Mouse (Mus musculus) erythroblast, adult 5-6 weeks (primary cell): ENCODE measurements around the gene Grik4. TPM values are rescaled to one million over a fixed set of nuclear protein-coding genes. Genes with fewer than 3 reads are reported as not detected.

Source experiments
- ATAC-seq: replicated peaks from 2 replicates; pipeline ENCODE4 v1.8.0; 2016; ENCODE audit warnings: moderate number of reproducible peaks, mild to moderate bottlenecking, moderate TSS enrichment, inconsistent platforms; ENCODE audit not compliant: poor library complexity, low FRiP score, severe bottlenecking
- total RNA-seq, 2 experiments: library from RNA; stranded (forward) in 1 of 2; stranded (reverse) in 1 of 2; fragments of 150-400 nt in 1 of 2; fragments of 200-764, 138-1000 nt in 1 of 2; gene quantifications; 2 replicates each; pipeline versions ENCODE4 v1.2.3 to v1.2.4; 2015 to 2017; ENCODE audit warnings: low replicate concordance in 2 of 2

Gene Grik4
- total RNA-seq, 2 experiments from 2014 or later, result not detected

DNA sequence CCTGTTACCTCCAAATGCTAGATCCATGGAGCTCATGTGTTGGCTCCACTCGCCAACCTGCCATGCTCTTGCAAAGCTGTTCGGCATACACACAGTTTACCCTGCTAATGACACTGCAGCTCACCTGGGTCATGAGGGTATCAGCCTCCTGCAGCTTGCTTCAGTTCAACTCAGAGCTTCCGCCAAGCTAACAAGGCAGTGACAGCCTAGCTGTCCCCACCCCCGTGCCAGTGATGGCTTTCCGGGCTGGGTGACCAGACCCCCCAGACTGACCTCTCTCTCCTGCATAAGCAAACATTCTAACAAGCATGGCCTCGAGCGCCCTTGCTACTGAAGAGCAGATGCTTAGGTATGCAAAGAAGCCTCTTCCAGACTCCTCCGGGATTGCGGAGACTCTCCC, 167.5 kb downstream of the Grik4 start:
- ATAC-seq, result no peak

GRCm38 (mm10) chr9:42764823-42765560, 179.3 kb downstream of the Grik4 start:
- no peak for ATAC-seq

- no peak for ATAC-seq
Observed at GRCm38 (mm10) chr9:42758682-42759205, 185.5 kb downstream of the Grik4 start.

- no peak for ATAC-seq
Observed at GRCm38 (mm10) chr9:42757012-42757640, 187.2 kb downstream of the Grik4 start.

GRCm38 (mm10) chr9:42754699-42755098, 189.6 kb downstream of the Grik4 start:
- ATAC-seq, result no peak

DNA sequence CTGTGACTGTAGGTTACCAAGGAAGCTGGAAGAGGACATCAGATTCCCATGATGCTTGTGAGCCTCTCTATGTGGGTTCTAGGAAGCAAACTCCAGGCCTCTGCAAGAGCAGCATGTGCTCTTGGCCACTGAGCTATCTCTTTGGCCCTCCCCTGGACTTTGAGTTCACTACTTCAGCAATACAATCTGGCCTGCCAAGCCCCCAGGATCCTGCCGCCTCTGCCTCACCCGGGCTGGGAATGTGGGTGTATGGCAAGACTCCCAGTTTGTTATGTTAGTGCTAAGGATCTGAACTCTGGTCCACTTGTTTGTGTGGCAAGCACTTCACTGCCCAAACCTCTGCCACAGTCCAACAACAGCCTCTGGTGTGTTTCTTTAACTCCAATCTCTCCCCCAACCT, 193.1 kb downstream of the Grik4 start:
- ATAC-seq, result no peak

GRCm38 (mm10) chr9:42750176-42750575, 194.1 kb downstream of the Grik4 start:
- no peak for ATAC-seq

DNA sequence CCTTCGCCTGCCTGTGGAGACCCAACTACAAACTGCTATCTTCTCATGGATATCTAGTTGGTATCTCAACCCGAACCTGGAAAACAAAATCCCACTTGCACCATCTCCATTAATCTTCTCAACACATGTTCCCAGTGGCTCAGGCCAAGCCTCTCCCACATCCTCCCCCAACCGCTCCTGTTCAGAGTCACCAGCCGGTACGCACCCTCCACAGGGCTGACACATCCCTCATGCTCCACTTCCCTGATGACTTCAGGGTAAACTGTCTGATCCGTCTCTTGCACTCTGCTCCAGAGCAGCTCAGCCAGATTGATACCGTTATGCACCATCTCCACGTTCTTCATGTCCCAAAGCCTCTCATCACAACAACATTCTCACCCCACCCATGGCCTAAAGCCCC, 198.3 kb downstream of the Grik4 start:
- no peak for ATAC-seq

- ATAC-seq, result no peak
Observed at GRCm38 (mm10) chr9:42742385-42742784, 201.9 kb downstream of the Grik4 start.

DNA sequence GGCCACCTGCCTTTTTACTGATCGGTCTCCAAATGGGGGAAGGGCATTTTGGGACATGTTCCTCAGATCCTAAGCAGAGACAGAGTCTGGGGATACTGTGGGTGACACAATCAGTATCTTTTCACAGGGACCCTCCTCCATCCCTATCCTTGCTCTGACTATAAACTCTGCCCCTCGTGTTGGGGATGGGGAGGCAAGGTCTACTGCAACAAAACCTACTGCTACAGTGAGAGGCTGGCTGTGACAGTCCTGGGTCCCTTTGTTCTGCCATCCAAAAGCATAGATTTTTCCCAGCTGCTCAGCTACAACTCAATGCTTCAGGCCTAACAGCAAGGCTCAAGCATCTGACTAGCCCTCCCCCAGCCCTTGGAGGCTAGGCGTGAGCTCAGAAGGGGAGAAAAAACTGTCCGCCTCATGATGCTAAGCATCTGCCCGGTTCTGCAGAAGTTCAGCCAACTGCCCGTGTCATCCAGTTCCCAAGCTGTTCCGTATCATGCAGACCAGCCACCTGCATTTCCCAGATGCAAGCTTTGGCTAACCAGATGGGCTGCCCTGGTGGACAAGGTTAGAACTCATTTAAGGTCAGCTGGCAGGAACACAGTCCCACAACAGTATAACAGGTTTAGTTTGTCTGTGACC, 207.5 kb downstream of the Grik4 start:
- ATAC-seq, result no peak

DNA sequence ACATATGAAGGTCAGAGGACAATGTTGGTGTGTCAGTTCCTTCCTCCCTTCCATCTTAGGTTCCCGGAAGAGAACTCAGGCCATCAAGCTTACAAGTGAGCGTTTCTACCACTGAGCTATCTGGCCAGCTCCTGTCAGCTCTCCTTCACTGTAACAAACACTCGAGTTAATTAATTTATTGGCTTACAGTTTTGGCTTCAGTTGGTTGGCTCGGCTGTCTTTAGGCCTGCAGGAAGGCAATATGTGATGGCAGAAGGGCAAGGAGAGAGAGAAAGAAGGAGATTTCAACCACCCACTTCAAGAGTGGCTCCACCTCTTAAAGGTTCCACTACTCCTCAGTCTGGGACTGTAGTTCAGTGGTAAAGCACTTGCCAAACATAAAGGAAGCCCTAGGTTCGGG, 209.2 kb downstream of the Grik4 start:
- ATAC-seq, result no peak

GRCm38 (mm10) chr9:42732731-42733318, 211.5 kb downstream of the Grik4 start:
- ATAC-seq, result no peak

DNA sequence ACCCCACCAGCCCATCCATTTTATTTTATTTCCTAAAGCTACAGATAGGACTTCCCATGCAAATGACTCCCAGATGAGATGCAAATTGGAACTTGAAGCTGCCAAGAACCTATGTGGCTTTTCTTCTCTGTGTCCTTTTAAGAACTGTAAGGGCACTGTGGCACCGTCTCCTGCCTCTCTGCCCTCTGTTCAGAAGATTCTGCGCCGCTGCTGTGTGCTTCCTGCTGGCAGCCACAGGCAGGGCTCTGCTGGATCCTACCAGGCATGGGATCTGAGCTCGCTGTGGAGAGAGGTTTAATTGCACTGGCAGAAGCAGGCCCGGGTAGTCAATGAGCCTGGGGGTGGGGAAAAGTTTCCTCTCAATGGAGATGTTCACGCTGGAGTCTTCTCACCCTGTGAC, 215.8 kb downstream of the Grik4 start:
- no peak for ATAC-seq

DNA sequence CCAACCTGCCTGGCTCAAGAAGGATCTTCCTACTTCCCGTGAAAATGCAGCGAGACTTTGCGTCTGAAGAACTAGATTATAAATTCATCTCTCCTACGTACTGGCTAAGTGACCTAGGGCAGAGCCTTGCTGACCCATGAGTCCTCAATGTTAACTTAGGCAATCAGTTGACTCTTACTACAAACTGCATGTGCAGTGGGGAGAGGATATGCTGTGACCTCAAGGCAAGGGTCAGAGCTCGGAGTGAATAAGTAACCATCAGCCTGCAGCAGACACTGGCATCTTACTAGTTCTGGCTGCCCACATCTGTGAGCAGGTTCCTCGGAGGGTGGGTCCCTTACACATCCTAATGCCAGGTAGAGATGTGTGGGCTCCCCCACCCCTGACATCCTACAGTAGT, 216.6 kb downstream of the Grik4 start:
- ATAC-seq, result no peak

- no peak for ATAC-seq
Observed at GRCm38 (mm10) chr9:42727186-42727585, 217.1 kb downstream of the Grik4 start.

- ATAC-seq, result no peak
Observed at GRCm38 (mm10) chr9:42724099-42724498, 220.2 kb downstream of the Grik4 start.

DNA sequence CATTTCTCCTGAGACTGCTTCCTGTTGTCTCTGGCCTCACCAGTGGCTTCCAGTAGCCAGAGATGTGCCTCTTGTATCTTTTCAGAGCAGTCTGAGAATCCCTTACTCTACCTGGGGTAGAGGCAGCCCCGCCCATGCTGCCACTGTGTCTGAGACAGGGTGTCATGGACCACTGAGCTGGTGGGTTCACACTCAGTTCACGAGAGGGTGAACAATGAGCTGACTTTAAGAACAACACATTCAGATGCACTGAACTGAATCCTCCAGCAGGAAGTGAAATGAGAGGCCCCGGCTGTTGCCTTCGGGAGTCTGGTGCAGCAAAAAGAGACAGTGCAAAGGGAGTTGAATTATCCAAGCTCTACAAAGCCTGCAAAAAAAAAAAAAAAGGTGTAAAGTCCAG, 221.8 kb downstream of the Grik4 start:
- no peak for ATAC-seq

DNA sequence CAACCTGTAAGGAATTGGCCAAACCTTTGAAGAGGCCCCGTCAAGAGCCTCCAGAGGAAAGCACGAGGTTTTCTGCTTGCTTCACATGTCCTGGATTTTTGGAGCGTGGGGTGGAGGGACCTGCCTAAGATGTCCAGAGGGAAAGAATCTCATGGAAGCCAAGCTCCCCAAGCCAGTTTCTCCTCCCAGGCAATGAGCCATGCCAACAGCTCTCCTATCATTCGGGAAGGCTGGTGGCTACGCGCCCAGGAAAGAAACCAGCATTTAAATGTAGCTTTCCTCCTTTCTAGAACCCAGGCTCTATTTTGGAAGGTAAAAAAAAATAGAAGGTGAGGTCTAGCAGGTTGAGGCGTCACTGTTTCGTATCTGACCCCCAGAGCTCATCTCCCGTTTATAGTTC, 222.6 kb downstream of the Grik4 start:
- ATAC-seq, result no peak

DNA sequence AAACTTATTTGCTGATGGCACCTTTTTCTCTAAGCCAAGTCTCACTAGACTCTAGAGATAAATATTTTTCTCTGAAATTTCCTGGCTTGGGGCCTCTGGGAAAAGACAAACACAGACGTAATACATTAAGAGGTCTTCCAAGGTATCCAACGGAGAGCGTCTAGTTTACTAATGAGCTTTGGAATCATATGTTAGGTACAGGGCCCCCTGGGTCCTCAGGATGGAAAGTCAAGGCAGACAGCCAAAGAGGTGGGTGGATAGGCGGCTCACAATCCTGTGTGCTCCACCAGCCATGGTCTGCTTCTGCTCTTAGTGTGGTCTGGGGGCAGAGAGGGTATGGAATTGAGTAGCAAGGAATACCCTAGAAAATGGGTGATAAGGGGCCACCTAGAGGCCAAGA, 223.1 kb downstream of the Grik4 start:
- ATAC-seq, result no peak

GRCm38 (mm10) chr9:42713912-42714311, 230.4 kb downstream of the Grik4 start:
- no peak for ATAC-seq

GRCm38 (mm10) chr9:42705848-42706247, 238.4 kb downstream of the Grik4 start:
- ATAC-seq, result no peak
